Mouse (Mus musculus): ENCODE results near the gene Tmtc2.

GRCm38 (mm10) chr10:105579318-105579717 lies 5.1 kb upstream of the Tmtc2 start:
- TF ChIP-seq CTCF (IDR thresholded peaks at IDR 0.05; ENCODE audit: low read depth) (no peak), EP300 (optimal IDR thresholded peaks at IDR 0.05) (no peak)

Measured in stomach, postnatal 0 days (tissue).